Mouse (Mus musculus) bone marrow macrophage, adult 2 months (primary cell): ENCODE measurements around the gene Atf2. TPM values are rescaled to one million over a fixed set of nuclear protein-coding genes. Genes with fewer than 3 reads are reported as not detected.

Source experiments
- H3K27ac ChIP-seq: 2 replicates; pipeline ENCODE4 v1.5.1; 2012; ENCODE audit warnings: low read depth, low read length; ENCODE audit not compliant: insufficient read depth
- H3K4me1 ChIP-seq: 2 replicates; pipeline ENCODE4 v1.6.1; 2012; ENCODE audit warnings: low read length; ENCODE audit not compliant: control insufficient read depth, insufficient read depth
- H3K4me3 ChIP-seq: 2 replicates; pipeline ENCODE4 v1.5.1; 2012; ENCODE audit warnings: mild to moderate bottlenecking, low read length, moderate library complexity; ENCODE audit not compliant: insufficient read depth
- CTCF ChIP-seq: IDR thresholded peaks from 2 replicates; pipeline ENCODE4 v1.5.1; 2012; ENCODE audit warnings: low read depth, mild to moderate bottlenecking, low read length, moderate library complexity
- POLR2A ChIP-seq: IDR thresholded peaks from 2 replicates; pipeline ENCODE4 v1.6.1; 2012; ENCODE audit warnings: mild to moderate bottlenecking, low read depth, low read length, borderline replicate concordance
- polyA plus RNA-seq: library from polyadenylated mRNA; stranded (reverse); fragments of >200 nt; gene quantifications from 2 replicates; pipeline ENCODE4 v1.2.4, GENCODE M21; 2012; ENCODE audit not compliant: missing spikeins, insufficient read depth, insufficient read length

Gene Atf2
- 44.2 and 46.2 TPM in 2 replicates for polyA plus RNA-seq

- peak; percentile 79; the same call in 1 of the 2 replicates for TF ChIP-seq POLR2A
- TF ChIP-seq CTCF: no peak
- Histone ChIP-seq H3K27ac (peak within 1 kb of the TSS; percentile 70), H3K4me1 (peaks cover 7% of the 10 kb centered on the region), H3K4me3 (peak within 1 kb of the TSS; percentile 93)
Measured at GRCm38 (mm10) chr2:73892464-73893296, at the start of gene Atf2. Gene Atf2, minus strand, starts transcription at chr2:73892639.

- no peak for TF ChIP-seq POLR2A
- TF ChIP-seq CTCF: no peak
- no peaks in the 10 kb centered on the region; the same call in 1 of the 2 replicates for H3K4me1 ChIP-seq
- no peak overlapping the region for H3K27ac ChIP-seq
- no peak overlapping the region for H3K4me3 ChIP-seq
Measured at GRCm38 (mm10) chr2:73941281-73941680, 48.8 kb upstream of the Atf2 start.

GRCm38 (mm10) chr2:73940471-73940870, 48.0 kb upstream of the Atf2 start:
- TF ChIP-seq CTCF (no peak), POLR2A (no peak)
- H3K4me1 ChIP-seq: no peaks in the 10 kb centered on the region; the same call in 1 of the 2 replicates
- H3K27ac ChIP-seq: no peak overlapping the region
- H3K4me3 ChIP-seq: no peak overlapping the region

GRCm38 (mm10) chr2:73938896-73939295, 46.5 kb upstream of the Atf2 start:
- H3K4me1 ChIP-seq: no peaks in the 10 kb centered on the region; the same call in 1 of the 2 replicates
- H3K4me3 ChIP-seq: no peak overlapping the region
- no peak overlapping the region for H3K27ac ChIP-seq
- no peak for TF ChIP-seq CTCF

- no peak for TF ChIP-seq CTCF
- no peak for TF ChIP-seq POLR2A
- Histone ChIP-seq H3K4me1 (no peaks in the 10 kb centered on the region), H3K4me3 (no peak overlapping the region), H3K27ac (no peak overlapping the region)
Measured at GRCm38 (mm10) chr2:73932676-73933313, 40.4 kb upstream of the Atf2 start.

- Histone ChIP-seq H3K27ac (no peak overlapping the region), H3K4me1 (no peaks in the 10 kb centered on the region), H3K4me3 (no peak overlapping the region)
- no peak for TF ChIP-seq CTCF
- no peak for TF ChIP-seq POLR2A
Measured at GRCm38 (mm10) chr2:73927711-73928110, 35.3 kb upstream of the Atf2 start.

- Histone ChIP-seq H3K27ac (no peak overlapping the region), H3K4me3 (no peak overlapping the region), H3K4me1 (no peaks in the 10 kb centered on the region)
- TF ChIP-seq CTCF (no peak), POLR2A (no peak)
Measured at GRCm38 (mm10) chr2:73925539-73925938, 33.1 kb upstream of the Atf2 start.

- H3K27ac ChIP-seq: no peak overlapping the region
- no peak overlapping the region for H3K4me3 ChIP-seq
- H3K4me1 ChIP-seq: no peaks in the 10 kb centered on the region
- TF ChIP-seq POLR2A (no peak), CTCF (no peak)
Measured at GRCm38 (mm10) chr2:73925089-73925488, 32.6 kb upstream of the Atf2 start.

GRCm38 (mm10) chr2:73919642-73920041, 27.2 kb upstream of the Atf2 start:
- Histone ChIP-seq H3K27ac (no peak overlapping the region), H3K4me3 (no peak overlapping the region)
- no peak for TF ChIP-seq CTCF
- no peak for TF ChIP-seq POLR2A

GRCm38 (mm10) chr2:73912264-73912663, 19.8 kb upstream of the Atf2 start:
- TF ChIP-seq CTCF: no peak
- TF ChIP-seq POLR2A: no peak
- H3K27ac ChIP-seq: peak overlapping the region; percentile 25; the same call in 1 of the 2 replicates

More at GRCm38 (mm10) chr2:73919642-73920041, 27.2 kb upstream of the Atf2 start:
- H3K4me1 ChIP-seq: no peaks in the 10 kb centered on the region

More at GRCm38 (mm10) chr2:73912264-73912663, 19.8 kb upstream of the Atf2 start:
- Histone ChIP-seq H3K4me1 (peaks cover 4% of the 10 kb centered on the region), H3K4me3 (peak overlapping the region; percentile 57)
